8 mouse cellular contexts compared by ENCODE assay signal in genomic region chr11:23497335-23497717, GRCm38 (mm10). TPM values are rescaled to one million over a fixed set of nuclear protein-coding genes. Genes with fewer than 3 reads are reported as not detected.
DNase-seq lines count a peak whose midpoint lies in the region; ATAC-seq and TF ChIP-seq lines count a peak whose summit lies in the region.

No protein-coding gene starts in this region.

- peaks cover 18% of the 10 kb centered on the region for H3K4me1 ChIP-seq in liver, adult 2 months (ENCODE audit: control insufficient read depth, insufficient read depth, low read length)
- H3K4me1 ChIP-seq in midbrain, postnatal 0 days (ENCODE audit: insufficient read depth, low read length), result peaks cover 15% of the 10 kb centered on the region

- H3K9me3 ChIP-seq in midbrain, postnatal 0 days (ENCODE audit: low read length), result no peaks in the 10 kb centered on the region

- peak; percentile 6 for DNase-seq in thymus, postnatal 0 days (ENCODE audit: low spot score)
- no peak for DNase-seq in thymus, postnatal 25 days
- DNase-seq in cerebellum, postnatal 10 days, result peak; percentile 89 to 90
- DNase-seq in frontal cortex, postnatal 25 days (ENCODE audit: low spot score in 2 of 2), result peak; percentile 30 to 37
- DNase-seq in kidney, adult 9 months, result peak; percentile 65
- DNase-seq in liver, adult 2 months (ENCODE audit: extremely low read depth, low read depth, low spot score), result peak; percentile 61
- DNase-seq in midbrain, postnatal 0 days (ENCODE audit: low spot score), result peak; percentile 90
- peak; percentile 76 for DNase-seq in testis, postnatal 10 days (ENCODE audit: low spot score)

- peaks cover 18% of the 10 kb centered on the region for H3K36me3 ChIP-seq in liver, adult 2 months (ENCODE audit: control insufficient read depth, insufficient read depth, low read length)
- peaks cover 19% of the 10 kb centered on the region for H3K36me3 ChIP-seq in midbrain, postnatal 0 days (ENCODE audit: insufficient read depth, low read length)

- no peaks in the 10 kb centered on the region for H3K27me3 ChIP-seq in liver, adult 2 months (ENCODE audit: control insufficient read depth, insufficient read depth, low read length)
- no peaks in the 10 kb centered on the region for H3K27me3 ChIP-seq in midbrain, postnatal 0 days (ENCODE audit: insufficient read depth, low read length)

- peak overlapping the region; percentile 96 for H3K9ac ChIP-seq in liver, adult 2 months (ENCODE audit: low read depth, low read length)
- H3K9ac ChIP-seq in midbrain, postnatal 0 days (replicated peaks; ENCODE audit: low read length, poor library complexity, severe bottlenecking), result peak overlapping the region; percentile 85

- TF ChIP-seq POLR2A in liver, adult 2 months (IDR thresholded peaks at IDR 0.05; ENCODE audit: extremely low read depth, insufficient read depth, low read length), result no peak

- no peak for TF ChIP-seq CTCF in liver, adult 2 months (IDR thresholded peaks at IDR 0.05; ENCODE audit: low read depth, low read length)
- TF ChIP-seq CTCF in midbrain, postnatal 0 days (IDR thresholded peaks at IDR 0.05), result no peak; the same call in 1 of the 2 replicates

- peak overlapping the region; percentile 88 for H3K27ac ChIP-seq in liver, adult 2 months (replicated peaks; ENCODE audit: insufficient read depth, low read depth, low read length)
- peak overlapping the region; percentile 91 for H3K27ac ChIP-seq in midbrain, postnatal 0 days (ENCODE audit: low read depth, low read length)

- H3K4me3 ChIP-seq in liver, adult 2 months (ENCODE audit: insufficient read depth, low read depth, low read length), result peak overlapping the region; percentile 72
- H3K4me3 ChIP-seq in midbrain, postnatal 0 days (ENCODE audit: low read depth, low read length), result peak overlapping the region; percentile 77

- peaks cover 13% of the 10 kb centered on the region for H3K79me2 ChIP-seq in liver, adult 2 months (ENCODE audit: control insufficient read depth, insufficient read depth, low read length)

- under 1% methylated on average over 20 of the region's 22 CpGs for WGBS in liver, adult 2 months
- WGBS in midbrain, postnatal 0 days, result 0% methylated on average over 17 of the region's 22 CpGs

- ATAC-seq in midbrain, postnatal 0 days (ENCODE audit: low FRiP score), result peak; percentile 88

- H3K4me2 ChIP-seq in midbrain, postnatal 0 days (ENCODE audit: low read depth, low read length, poor library complexity, severe bottlenecking), result peak overlapping the region; percentile 55

RNA-seq across cellular contexts. Expression of gene Ahsa2, which starts 0.5 kb away (rescaled TPM):
- 29.1 and 33.0 TPM in 2 replicates for polyA plus RNA-seq in thymus, postnatal 0 days (2015; fragmentation: Nextera tagmentation; extraction: Ambion mirVana)
- 20.5 and 27.3 TPM in 2 replicates for total RNA-seq in liver, adult 2 months (2014; rRNA removed)
- polyA plus RNA-seq in liver, adult 2 months (2012; rRNA removed), result 12.1 and 16.2 TPM in 2 replicates
- 21.5 and 32.7 TPM in 2 replicates for total RNA-seq in midbrain, postnatal 0 days (2014; rRNA removed)
- polyA plus RNA-seq in midbrain, postnatal 0 days (2015; fragmentation: Nextera tagmentation; extraction: Ambion mirVana), result 43.9 and 45.3 TPM in 2 replicates

RNA-seq across cellular contexts. Expression of gene 1700093K21Rik, which starts 23.6 kb away (rescaled TPM):
- 0.17 TPM in 1 of 2 replicates, not detected in the other for polyA plus RNA-seq in thymus, postnatal 0 days (2015; fragmentation: Nextera tagmentation; extraction: Ambion mirVana)
- total RNA-seq in liver, adult 2 months (2014; rRNA removed), result not detected in 2 replicates
- polyA plus RNA-seq in liver, adult 2 months (2012; rRNA removed), result not detected in 2 replicates
- 0.52 TPM in 1 of 2 replicates, not detected in the other for total RNA-seq in midbrain, postnatal 0 days (2014; rRNA removed)
- 0.20 TPM in 1 of 2 replicates, not detected in the other for polyA plus RNA-seq in midbrain, postnatal 0 days (2015; fragmentation: Nextera tagmentation; extraction: Ambion mirVana)
